Mouse (Mus musculus) forebrain, embryonic 16.5 days (tissue): Measurements from ENCODE around the gene Cd72. TPM values are rescaled to one million over a fixed set of nuclear protein-coding genes. Genes with fewer than 3 reads are reported as not detected.

Experiments used
- ATAC-seq: fragments of 200-750 bp; cut with Nextera tagmentation; 2 replicates; pipeline ENCODE4 v1.8.0; 2017; ENCODE audit warnings: mild to moderate bottlenecking, moderate library complexity
- H3K27ac ChIP-seq: fragments of 300-500 bp; sonication (generic); 2 replicates; pipeline ENCODE4 v1.5.1; 2014; ENCODE audit warnings: low read length, control low read depth
- H3K27me3 ChIP-seq: fragments of 300-500 bp; sonication (generic); replicated peaks from 2 replicates; pipeline ENCODE4 v1.6.1; 2014; ENCODE audit warnings: low read length; ENCODE audit not compliant: control insufficient read depth, insufficient read depth
- H3K36me3 ChIP-seq: fragments of 300-500 bp; sonication (generic); 2 replicates; pipeline ENCODE4 v1.6.1; 2014; ENCODE audit not compliant: control insufficient read depth, insufficient read depth
- H3K4me1 ChIP-seq: fragments of 300-500 bp; sonication (generic); replicated peaks from 2 replicates; pipeline ENCODE4 v1.6.1; 2014; ENCODE audit warnings: low read length; ENCODE audit not compliant: control insufficient read depth, insufficient read depth
- H3K4me2 ChIP-seq: fragments of 300-500 bp; sonication (generic); 2 replicates; pipeline ENCODE4 v1.6.1; 2014; ENCODE audit warnings: mild to moderate bottlenecking, low read length, control low read depth
- H3K4me3 ChIP-seq: fragments of 300-500 bp; sonication (generic); replicated peaks from 2 replicates; pipeline ENCODE4 v1.5.1; 2014; ENCODE audit warnings: mild to moderate bottlenecking, low read length, control low read depth
- H3K9ac ChIP-seq: fragments of 300-500 bp; sonication (generic); replicated peaks from 2 replicates; pipeline ENCODE4 v1.6.1; 2014; ENCODE audit warnings: low read depth, low read length, control low read depth
- H3K9me3 ChIP-seq: fragments of 300-500 bp; sonication (generic); 2 replicates; pipeline ENCODE4 v1.6.1; 2016; ENCODE audit warnings: low read length; ENCODE audit not compliant: control insufficient read depth
- WGBS: fragments of 180-500 bp; shearing (Covaris S2); extraction: QIAGEN DNeasy Blood & Tissue Kit; methylation state at CpG from one replicate; pipeline ENCODE4 v1.1.7; 2014; 5-methylcytosine and 5-hydroxymethylcytosine counted together
- polyA plus RNA-seq: library from polyadenylated mRNA; unstranded; fragments of >200 nt; fragmentation: Nextera tagmentation; extraction: Ambion mirVana; gene quantifications from 2 replicates; pipeline ENCODE4 v1.2.1, GENCODE M21; 2015

Cd72 gene
- polyA plus RNA-seq, 1 experiment from 2014 or later: 6.5 TPM

DNA sequence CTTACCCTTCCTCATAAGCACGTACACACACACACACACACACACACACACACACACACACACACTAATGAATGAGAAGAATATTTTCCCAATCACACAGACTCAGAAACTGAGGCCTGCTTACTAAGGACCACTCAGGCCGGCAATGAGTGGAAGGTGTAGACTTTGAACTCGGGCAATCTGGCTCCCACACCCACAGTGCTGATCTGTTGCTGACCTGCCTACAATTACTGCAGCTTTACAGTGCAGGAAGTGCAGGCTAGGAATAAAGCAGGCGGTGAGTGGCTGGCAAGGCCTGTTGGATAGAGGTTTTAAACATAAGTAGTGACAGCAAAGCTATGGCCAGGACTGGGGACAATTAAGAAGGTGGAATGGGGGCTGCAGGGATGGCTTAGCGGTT lies 26.6 kb upstream of the Cd72 start:
- no peaks in the 10 kb centered on the region for H3K27me3 ChIP-seq
- H3K9me3 ChIP-seq: no peaks in the 10 kb centered on the region
- ATAC-seq: no peak
- no peak overlapping the region for H3K4me3 ChIP-seq
- no peaks in the 10 kb centered on the region; the same call in 1 of the 2 replicates for H3K4me1 ChIP-seq
- no peak overlapping the region for H3K9ac ChIP-seq
- no peak overlapping the region for H3K4me2 ChIP-seq
- H3K36me3 ChIP-seq: no peaks in the 10 kb centered on the region
- H3K27ac ChIP-seq: no peak overlapping the region
- WGBS: 86% methylated on average over 5 of the region's 5 CpGs

DNA sequence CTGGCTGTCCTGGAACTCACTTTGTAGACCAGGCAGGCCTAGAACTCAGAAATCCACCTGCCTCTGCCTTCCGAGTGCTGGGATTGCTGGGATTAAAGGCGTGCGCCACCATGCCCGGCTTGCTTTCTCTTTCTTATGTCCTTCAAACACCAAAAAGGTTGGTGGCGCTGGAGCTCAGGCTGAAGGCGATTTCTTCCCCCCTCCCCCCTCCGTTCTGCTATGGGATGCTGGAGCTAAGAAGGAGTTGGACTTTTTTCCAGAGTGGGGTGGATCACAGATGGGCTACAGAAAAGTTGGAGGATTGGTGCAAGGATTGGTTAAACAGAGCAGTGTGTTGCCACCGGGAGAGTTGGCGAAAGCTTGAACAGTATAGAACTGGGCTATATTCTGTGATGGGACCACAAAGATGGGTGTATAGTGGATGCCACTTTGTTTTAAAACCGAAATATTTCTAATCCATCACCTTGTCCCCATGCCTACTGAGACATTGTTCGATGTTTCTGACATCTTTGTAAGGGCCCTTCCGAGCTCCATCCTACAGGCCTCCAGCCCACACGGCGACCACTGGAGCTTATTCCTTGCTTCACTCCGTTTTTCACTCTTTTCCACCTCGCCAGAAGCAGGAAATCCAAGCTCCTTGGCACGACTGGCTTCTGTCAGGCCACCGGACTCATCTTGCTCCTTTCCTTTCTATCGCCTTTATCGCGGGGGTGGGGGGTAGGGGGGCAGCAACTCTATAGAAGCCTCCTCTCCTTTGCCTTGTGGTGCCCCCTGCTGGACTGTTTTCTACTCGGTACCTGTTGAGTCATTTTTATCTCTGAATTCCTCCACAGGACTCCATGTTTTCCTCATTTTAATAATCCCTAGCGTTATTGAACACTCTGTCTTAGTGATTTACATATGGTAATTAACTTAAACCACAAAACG lies 24.7 kb upstream of the Cd72 start:
- ATAC-seq: no peak
- Histone ChIP-seq H3K4me1 (no peaks in the 10 kb centered on the region; the same call in 1 of the 2 replicates), H3K4me3 (no peak overlapping the region), H3K9me3 (no peaks in the 10 kb centered on the region), H3K36me3 (no peaks in the 10 kb centered on the region), H3K4me2 (no peak overlapping the region), H3K27ac (no peak overlapping the region), H3K27me3 (no peaks in the 10 kb centered on the region), H3K9ac (no peak overlapping the region)
- WGBS: 47% methylated on average over 24 of the region's 24 CpGs

DNA sequence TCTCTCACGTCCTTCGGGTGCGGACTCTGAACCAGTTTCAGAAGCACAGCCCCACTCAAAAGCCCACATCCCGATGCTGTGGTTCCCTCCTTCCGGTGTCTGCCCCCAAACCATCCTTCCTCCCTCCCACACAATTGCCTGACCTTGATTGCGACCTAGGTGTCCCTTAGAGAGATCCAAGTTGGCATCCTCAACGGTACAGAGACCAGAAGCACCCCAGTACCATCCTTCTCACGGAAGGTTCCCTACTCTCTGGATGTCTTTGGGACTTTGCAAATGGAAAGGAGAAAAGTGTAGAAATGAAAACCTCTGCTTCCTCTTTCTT lies 24.1 kb upstream of the Cd72 start:
- no peaks in the 10 kb centered on the region; the same call in 1 of the 2 replicates for H3K4me1 ChIP-seq
- 60% methylated on average over 8 of the region's 8 CpGs for WGBS
- H3K4me2 ChIP-seq: peak overlapping the region; percentile 49
- no peak for ATAC-seq
- H3K4me3 ChIP-seq: peak overlapping the region; percentile 33
- peak overlapping the region; percentile 24 for H3K9ac ChIP-seq
- no peak overlapping the region for H3K27ac ChIP-seq
- no peaks in the 10 kb centered on the region for H3K27me3 ChIP-seq
- H3K9me3 ChIP-seq: no peaks in the 10 kb centered on the region
- H3K36me3 ChIP-seq: no peaks in the 10 kb centered on the region

DNA sequence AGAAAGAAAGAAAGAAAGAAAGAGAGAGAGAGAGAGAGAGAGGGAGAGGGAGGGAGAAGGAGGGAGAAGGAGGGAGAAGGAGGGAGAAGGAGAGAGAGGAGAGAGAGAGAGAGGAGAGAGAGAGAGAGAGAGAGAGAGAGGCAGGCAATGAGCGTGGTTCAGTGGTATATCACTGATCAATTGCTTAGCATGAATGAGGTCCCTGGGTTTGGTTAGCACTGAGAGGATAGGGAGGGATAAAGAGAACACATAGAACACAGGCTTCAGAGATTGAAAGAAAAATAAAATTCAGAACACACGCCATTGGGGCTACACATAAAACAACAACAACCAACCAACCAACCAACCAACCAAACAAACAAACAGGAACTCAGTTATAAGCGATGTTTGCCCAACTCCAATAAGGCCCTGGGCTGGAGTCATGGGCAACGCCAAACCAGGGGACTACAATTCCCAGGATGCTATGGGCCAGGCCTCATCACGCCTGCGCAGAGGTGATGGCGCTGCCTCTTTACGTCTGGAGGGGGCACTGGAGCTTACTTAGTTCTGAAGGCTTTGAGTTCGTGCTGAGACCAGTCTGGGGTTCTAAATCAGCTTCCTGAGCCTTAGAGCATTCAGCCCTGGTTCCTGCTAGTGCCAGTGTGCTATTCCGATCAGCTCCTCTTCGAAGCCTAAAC lies 23.6 kb upstream of the Cd72 start:
- no peaks in the 10 kb centered on the region; the same call in 1 of the 2 replicates for H3K4me1 ChIP-seq
- H3K27ac ChIP-seq: no peak overlapping the region
- 17% methylated on average over 11 of the region's 11 CpGs for WGBS
- H3K27me3 ChIP-seq: no peaks in the 10 kb centered on the region
- peak overlapping the region; percentile 49 for H3K4me2 ChIP-seq
- peak overlapping the region; percentile 33 for H3K4me3 ChIP-seq
- H3K36me3 ChIP-seq: no peaks in the 10 kb centered on the region
- H3K9ac ChIP-seq: peak overlapping the region; percentile 24
- no peaks in the 10 kb centered on the region for H3K9me3 ChIP-seq
- ATAC-seq: peak; percentile 99

DNA sequence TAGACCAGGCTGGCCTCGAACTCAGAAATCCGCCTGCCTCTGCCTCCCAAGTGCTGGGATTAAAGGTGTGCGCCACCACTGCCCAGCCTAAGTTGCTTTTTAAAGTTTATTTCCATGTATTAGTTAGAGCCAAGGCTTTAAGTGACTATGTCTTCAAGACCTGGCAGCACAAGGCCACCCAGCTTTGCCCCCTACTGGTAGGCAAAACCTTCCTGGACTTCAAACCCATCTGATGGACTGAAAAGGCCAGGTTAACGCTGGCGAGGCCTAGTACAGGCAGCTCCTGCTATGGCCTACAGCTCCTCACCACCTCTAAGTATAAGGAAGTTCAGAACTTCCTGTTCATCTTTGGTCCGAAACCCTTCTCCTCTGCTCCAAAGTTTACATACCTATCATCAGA lies 22.2 kb upstream of the Cd72 start:
- H3K9ac ChIP-seq: no peak overlapping the region
- H3K27me3 ChIP-seq: no peaks in the 10 kb centered on the region
- H3K4me2 ChIP-seq: no peak overlapping the region
- H3K9me3 ChIP-seq: no peaks in the 10 kb centered on the region
- ATAC-seq: no peak
- H3K27ac ChIP-seq: no peak overlapping the region
- no peaks in the 10 kb centered on the region for H3K36me3 ChIP-seq
- WGBS: 94% methylated on average over 6 of the region's 6 CpGs
- no peak overlapping the region for H3K4me3 ChIP-seq
- no peaks in the 10 kb centered on the region; the same call in 1 of the 2 replicates for H3K4me1 ChIP-seq

DNA sequence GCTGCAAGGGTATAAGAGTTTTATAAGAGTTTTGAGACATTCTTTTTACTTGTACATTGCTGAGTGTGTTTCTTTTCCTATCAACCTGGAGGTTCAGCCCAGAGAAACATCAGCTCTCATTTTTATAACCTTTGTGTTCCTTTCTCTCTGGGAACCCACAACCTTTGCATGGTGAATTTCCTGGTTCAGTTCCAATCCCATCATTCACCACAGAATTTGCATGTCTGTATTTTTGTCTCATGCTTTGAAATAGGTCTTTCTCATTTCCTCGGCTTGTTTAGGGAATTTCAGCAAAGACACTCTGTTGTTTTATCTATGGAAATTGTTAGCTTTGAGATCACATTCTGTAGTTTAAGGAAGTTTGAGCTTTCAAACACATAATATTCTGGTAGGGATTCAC lies 19.2 kb upstream of the Cd72 start:
- H3K27me3 ChIP-seq: no peaks in the 10 kb centered on the region
- no peak overlapping the region for H3K4me3 ChIP-seq
- no peaks in the 10 kb centered on the region; the same call in 1 of the 2 replicates for H3K4me1 ChIP-seq
- H3K27ac ChIP-seq: no peak overlapping the region
- WGBS: 73% methylated on average over 1 of the region's 1 CpGs
- ATAC-seq: no peak
- H3K36me3 ChIP-seq: no peaks in the 10 kb centered on the region
- H3K9ac ChIP-seq: no peak overlapping the region
- no peaks in the 10 kb centered on the region for H3K9me3 ChIP-seq
- H3K4me2 ChIP-seq: no peak overlapping the region

DNA sequence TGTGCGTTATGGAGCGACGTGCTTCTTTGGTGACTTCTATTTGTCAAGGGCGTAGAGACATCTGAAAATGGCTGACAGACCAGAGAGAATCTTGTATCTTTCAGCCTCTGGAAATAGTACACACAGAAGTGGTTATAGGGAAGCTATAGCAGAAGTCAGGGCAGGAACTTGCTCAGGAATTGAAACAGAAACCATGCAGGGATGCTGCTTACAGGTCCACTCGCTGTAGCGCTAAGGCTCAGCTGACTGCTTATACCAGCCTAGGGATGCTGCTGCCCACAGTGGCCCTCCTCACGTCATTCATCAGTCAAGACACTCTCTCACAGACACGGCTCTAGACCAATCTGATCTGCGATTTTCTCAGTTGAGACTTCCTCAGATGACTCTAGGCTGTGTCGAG lies 15.9 kb upstream of the Cd72 start:
- H3K27me3 ChIP-seq: no peaks in the 10 kb centered on the region
- H3K4me2 ChIP-seq: no peak overlapping the region
- H3K4me3 ChIP-seq: no peak overlapping the region
- no peak overlapping the region for H3K9ac ChIP-seq
- H3K36me3 ChIP-seq: no peaks in the 10 kb centered on the region
- ATAC-seq: no peak
- 95% methylated on average over 10 of the region's 10 CpGs for WGBS
- H3K27ac ChIP-seq: no peak overlapping the region
- H3K4me1 ChIP-seq: no peaks in the 10 kb centered on the region
- no peaks in the 10 kb centered on the region for H3K9me3 ChIP-seq

DNA sequence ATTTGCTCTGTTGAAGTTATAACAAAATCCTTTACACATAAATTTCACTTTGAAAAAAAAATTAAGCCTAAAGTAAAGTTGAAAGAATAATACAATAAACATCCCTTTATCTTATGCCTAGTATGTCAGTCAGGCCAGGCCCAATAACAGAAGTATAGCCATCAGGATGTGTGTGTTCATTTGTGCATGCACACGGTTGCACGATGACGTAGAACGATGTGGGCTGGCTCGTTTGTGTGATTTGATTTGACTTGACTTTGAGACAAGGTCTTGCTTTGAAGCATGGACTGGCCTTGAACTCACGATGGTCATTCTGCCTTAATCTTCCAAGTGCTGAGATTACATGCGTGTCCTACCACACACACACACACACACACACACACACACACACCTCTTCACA lies 12.4 kb upstream of the Cd72 start:
- Histone ChIP-seq H3K9me3 (no peaks in the 10 kb centered on the region), H3K4me3 (no peak overlapping the region), H3K27me3 (no peaks in the 10 kb centered on the region), H3K36me3 (no peaks in the 10 kb centered on the region), H3K27ac (no peak overlapping the region), H3K4me2 (no peak overlapping the region), H3K4me1 (no peaks in the 10 kb centered on the region), H3K9ac (no peak overlapping the region)
- no peak for ATAC-seq
- WGBS: 88% methylated on average over 7 of the region's 7 CpGs

DNA sequence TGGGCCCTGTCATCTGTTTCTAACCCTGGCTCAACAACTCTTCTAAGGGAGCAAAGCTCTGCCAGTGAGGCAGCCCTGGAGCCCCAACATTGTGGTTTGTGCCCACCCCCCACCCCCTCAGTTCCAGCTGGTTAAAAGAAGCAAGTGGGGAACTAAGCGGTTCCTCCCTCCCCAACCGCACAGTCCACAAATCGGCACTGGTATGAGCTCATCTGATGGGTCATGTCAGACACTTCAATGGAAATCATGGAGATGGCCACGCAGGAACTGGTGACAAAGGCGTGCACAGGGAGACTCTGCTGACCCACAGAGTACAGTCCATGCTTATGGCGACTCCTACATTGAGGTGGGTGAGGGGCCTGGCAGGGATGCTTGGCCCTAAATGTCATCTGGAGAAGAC lies 11.5 kb upstream of the Cd72 start:
- no peak overlapping the region for H3K4me3 ChIP-seq
- H3K4me1 ChIP-seq: no peaks in the 10 kb centered on the region
- no peak overlapping the region for H3K9ac ChIP-seq
- ATAC-seq: no peak
- H3K4me2 ChIP-seq: no peak overlapping the region
- WGBS: 86% methylated on average over 6 of the region's 6 CpGs
- no peaks in the 10 kb centered on the region for H3K36me3 ChIP-seq
- H3K9me3 ChIP-seq: no peaks in the 10 kb centered on the region
- no peaks in the 10 kb centered on the region for H3K27me3 ChIP-seq
- no peak overlapping the region for H3K27ac ChIP-seq
